Mouse (Mus musculus): ENCODE results near the gene Car10. TPM values are rescaled to one million over a fixed set of nuclear protein-coding genes. Genes with fewer than 3 reads are reported as not detected.
"Not testable (repeated sequence)": the region's sequence is repeated elsewhere in the genome, so short reads cannot be mapped to it uniquely, and the experiment has no call there.

Car10 gene
- polyA plus RNA-seq, 1 experiment from 2014 or later, result 10.6 TPM

- no peak overlapping the region for H3K4me3 ChIP-seq
- no peaks in the 10 kb centered on the region for H3K27me3 ChIP-seq
- no peaks in the 10 kb centered on the region for H3K4me1 ChIP-seq
- no peak overlapping the region for H3K27ac ChIP-seq (replicated peaks)
- H3K9me3 ChIP-seq, result no peaks in the 10 kb centered on the region
- H3K9ac ChIP-seq (replicated peaks), result no peak overlapping the region
- no peaks in the 10 kb centered on the region for H3K36me3 ChIP-seq
- no peak overlapping the region for H3K4me2 ChIP-seq (replicated peaks)
- WGBS, result 80% methylated on average over 3 of the region's 3 CpGs
- no peak for ATAC-seq (replicated peaks)
These were observed 239.9 kb downstream of the Car10 start for GRCm38 (mm10) chr11:93337756-93338155.

DNA sequence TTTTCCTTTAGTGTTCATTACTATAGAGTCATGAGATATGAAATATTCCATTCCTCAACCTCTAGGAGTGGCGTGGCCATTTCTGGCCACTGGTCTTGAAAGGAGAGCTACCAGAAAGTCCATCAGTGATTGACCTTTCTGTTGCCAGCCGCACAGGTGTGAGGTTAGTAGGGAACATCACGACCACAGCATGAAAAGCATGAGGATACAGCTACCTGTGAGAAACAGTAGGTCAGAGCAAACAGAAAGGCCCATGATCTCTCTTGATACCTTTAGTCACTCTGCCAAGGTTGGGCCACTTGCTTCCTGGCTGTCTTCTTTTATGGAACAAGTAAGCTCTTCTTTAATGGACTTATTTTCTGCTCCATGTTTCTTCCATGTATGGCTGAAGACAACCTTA is 246.1 kb downstream of the Car10 start:
- Histone ChIP-seq H3K9me3 (no peaks in the 10 kb centered on the region), H3K4me3 (no peak overlapping the region), H3K9ac (replicated peaks) (no peak overlapping the region), H3K27ac (replicated peaks) (no peak overlapping the region), H3K4me1 (no peaks in the 10 kb centered on the region), H3K27me3 (no peaks in the 10 kb centered on the region), H3K4me2 (replicated peaks) (no peak overlapping the region), H3K36me3 (no peaks in the 10 kb centered on the region)
- WGBS, result 91% methylated on average over 3 of the region's 3 CpGs
- no peak for ATAC-seq (replicated peaks)

- Histone ChIP-seq H3K27ac (replicated peaks) (no peak overlapping the region), H3K9me3 (no peaks in the 10 kb centered on the region), H3K9ac (replicated peaks) (no peak overlapping the region), H3K27me3 (no peaks in the 10 kb centered on the region), H3K36me3 (no peaks in the 10 kb centered on the region), H3K4me3 (no peak overlapping the region), H3K4me1 (no peaks in the 10 kb centered on the region), H3K4me2 (replicated peaks) (no peak overlapping the region)
- ATAC-seq (replicated peaks), result 0 out of 2 replicates have a peak, but pooled peaks have one; percentile 26
- 42% methylated on average over 3 of the region's 3 CpGs for WGBS
These were observed 247.0 kb downstream of the Car10 start for GRCm38 (mm10) chr11:93344869-93345268.

GRCm38 (mm10) chr11:93361576-93361975 is 263.7 kb downstream of the Car10 start:
- WGBS, result 64% methylated on average over 2 of the region's 2 CpGs
- Histone ChIP-seq H3K36me3 (no peaks in the 10 kb centered on the region), H3K27ac (replicated peaks) (no peak overlapping the region), H3K9ac (replicated peaks) (no peak overlapping the region), H3K4me2 (replicated peaks) (no peak overlapping the region), H3K27me3 (no peaks in the 10 kb centered on the region), H3K4me1 (0 out of 2 replicates have a peak, but pooled peaks cover 7% of the 10 kb centered on the region), H3K4me3 (no peak overlapping the region), H3K9me3 (no peaks in the 10 kb centered on the region)
- ATAC-seq (replicated peaks), result no peak

DNA sequence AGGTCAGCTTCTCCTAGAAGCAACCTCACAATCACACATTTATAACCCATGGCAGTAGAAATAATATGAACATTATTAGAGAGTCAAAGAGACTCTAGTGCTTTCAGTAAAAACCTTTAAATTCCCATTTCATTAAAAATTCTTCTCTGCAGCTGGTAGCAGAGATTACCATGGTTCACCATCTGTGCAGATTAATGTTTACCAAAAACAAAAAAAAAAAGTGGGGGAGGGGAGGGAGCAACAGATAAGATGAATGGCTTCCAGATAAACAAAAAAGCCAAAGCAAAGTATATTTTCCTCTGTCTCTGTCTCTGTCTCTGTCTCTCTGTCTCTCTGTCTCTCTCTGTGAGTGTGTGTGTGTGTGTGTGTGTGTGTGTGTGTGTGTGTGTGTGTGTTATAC is 266.3 kb downstream of the Car10 start:
- H3K4me2 ChIP-seq (replicated peaks), result no peak overlapping the region
- ATAC-seq (replicated peaks), result no peak
- H3K9me3 ChIP-seq, result no peaks in the 10 kb centered on the region
- no peak overlapping the region for H3K4me3 ChIP-seq
- peak overlapping the region; percentile 23; the same call in 1 of the 2 replicates for H3K27ac ChIP-seq (replicated peaks)
- no peak overlapping the region for H3K9ac ChIP-seq (replicated peaks)
- no peaks in the 10 kb centered on the region for H3K36me3 ChIP-seq
- H3K27me3 ChIP-seq, result no peaks in the 10 kb centered on the region
- peaks cover 13% of the 10 kb centered on the region; the same call in 1 of the 2 replicates for H3K4me1 ChIP-seq

DNA sequence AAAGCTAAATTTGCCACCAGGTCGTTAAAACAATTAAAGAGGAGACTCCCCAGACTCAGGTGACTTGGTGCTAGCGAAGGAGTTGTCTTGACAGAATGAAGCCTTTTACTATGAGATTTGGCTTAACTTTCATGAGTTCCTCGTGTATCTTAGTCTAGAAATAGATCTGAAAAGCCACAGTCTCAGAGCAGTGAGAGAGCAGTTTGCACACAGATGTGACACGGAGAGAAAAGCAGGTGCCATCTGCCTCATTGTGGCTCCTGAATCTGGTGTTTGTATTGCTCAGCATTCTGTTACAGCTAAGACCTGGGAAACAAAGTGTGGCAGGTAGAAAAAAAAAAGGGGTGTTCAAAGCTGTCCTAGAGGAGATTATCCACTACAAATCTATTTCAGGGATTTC is 269.4 kb downstream of the Car10 start:
- Histone ChIP-seq H3K4me1 (peaks cover 13% of the 10 kb centered on the region; the same call in 1 of the 2 replicates), H3K9me3 (no peaks in the 10 kb centered on the region), H3K27ac (replicated peaks) (no peak overlapping the region), H3K4me3 (no peak overlapping the region), H3K9ac (replicated peaks) (no peak overlapping the region), H3K36me3 (no peaks in the 10 kb centered on the region), H3K4me2 (replicated peaks) (no peak overlapping the region), H3K27me3 (no peaks in the 10 kb centered on the region)
- 13% methylated on average over 4 of the region's 4 CpGs for WGBS
- no peak for ATAC-seq (replicated peaks)

- Histone ChIP-seq H3K9me3 (no peaks in the 10 kb centered on the region), H3K27me3 (no peaks in the 10 kb centered on the region), H3K4me3 (no peak overlapping the region), H3K27ac (replicated peaks) (no peak overlapping the region), H3K36me3 (no peaks in the 10 kb centered on the region), H3K4me2 (replicated peaks) (no peak overlapping the region), H3K4me1 (peaks cover 13% of the 10 kb centered on the region; the same call in 1 of the 2 replicates), H3K9ac (replicated peaks) (no peak overlapping the region)
- no peak for ATAC-seq (replicated peaks)
- 28% methylated on average over 5 of the region's 5 CpGs for WGBS
These were observed 269.9 kb downstream of the Car10 start for GRCm38 (mm10) chr11:93367740-93368139.

DNA sequence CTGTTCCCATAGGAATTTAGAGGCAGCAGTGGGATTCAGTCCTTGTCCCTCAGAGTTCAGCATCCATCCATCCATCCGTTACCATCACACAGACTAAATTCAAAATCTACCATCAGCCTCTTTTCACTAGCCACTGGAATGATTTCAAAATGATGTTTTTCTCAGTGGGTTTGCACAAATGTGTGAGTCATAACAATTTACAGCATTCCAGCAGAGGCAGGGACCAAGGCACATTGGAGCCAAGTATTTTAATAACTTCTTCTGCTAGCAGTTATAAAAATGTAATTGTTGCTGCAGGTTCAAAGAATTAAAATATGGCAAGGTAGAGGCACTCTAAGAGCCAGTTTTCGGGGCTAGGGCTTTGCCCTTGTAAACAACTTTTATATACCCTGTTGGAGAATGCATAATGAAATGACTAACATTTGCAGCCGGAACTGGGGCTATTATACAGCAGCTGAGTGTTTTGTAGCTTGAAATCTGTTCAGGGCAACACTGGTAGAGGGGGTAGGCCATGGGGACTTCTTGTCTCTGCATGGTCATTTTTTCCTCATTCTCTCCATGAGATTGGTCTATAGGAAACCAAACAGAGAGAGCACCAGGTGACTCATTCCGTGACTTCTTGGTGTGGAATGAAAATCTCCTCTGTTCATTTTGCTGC is 276.0 kb downstream of the Car10 start:
- WGBS, result 86% methylated on average over 4 of the region's 4 CpGs
- H3K4me3 ChIP-seq, result no peak overlapping the region
- H3K4me1 ChIP-seq, result no peaks in the 10 kb centered on the region
- no peak overlapping the region for H3K9ac ChIP-seq (replicated peaks)
- H3K4me2 ChIP-seq (replicated peaks), result no peak overlapping the region
- H3K9me3 ChIP-seq, result no peaks in the 10 kb centered on the region
- no peak overlapping the region for H3K27ac ChIP-seq (replicated peaks)
- no peak for ATAC-seq (replicated peaks)
- no peaks in the 10 kb centered on the region for H3K36me3 ChIP-seq
- H3K27me3 ChIP-seq, result no peaks in the 10 kb centered on the region

DNA sequence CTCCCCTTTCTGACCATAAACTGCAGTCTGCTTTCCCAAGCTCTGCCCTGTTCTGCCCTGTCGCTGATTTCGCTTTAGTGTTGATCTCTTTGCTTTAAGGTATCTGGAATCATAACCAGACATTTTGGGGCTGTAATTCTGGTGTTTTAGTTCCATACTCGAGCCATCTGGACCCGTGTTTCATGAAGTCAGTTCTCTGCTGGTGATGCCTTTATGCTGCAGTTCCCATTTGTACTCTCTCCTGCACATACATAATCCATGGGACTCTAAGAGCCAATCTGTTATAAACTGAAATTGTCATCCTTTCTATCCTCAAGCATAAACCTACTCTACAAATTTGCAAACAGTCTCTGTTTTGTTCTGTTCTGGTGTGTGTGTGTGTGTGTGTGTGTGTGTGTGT is 293.3 kb downstream of the Car10 start:
- ATAC-seq (replicated peaks), result no peak
- Histone ChIP-seq H3K4me1 (no peaks in the 10 kb centered on the region), H3K36me3 (no peaks in the 10 kb centered on the region), H3K4me3 (no peak overlapping the region), H3K9me3 (no peaks in the 10 kb centered on the region), H3K9ac (replicated peaks) (no peak overlapping the region), H3K27ac (replicated peaks) (no peak overlapping the region), H3K4me2 (replicated peaks) (no peak overlapping the region), H3K27me3 (no peaks in the 10 kb centered on the region)
- WGBS, result 77% methylated on average over 4 of the region's 4 CpGs

GRCm38 (mm10) chr11:93393371-93393770 is 295.5 kb downstream of the Car10 start:
- not testable (repeated sequence) for H3K4me2 ChIP-seq (replicated peaks); H3K4me1 ChIP-seq; H3K9ac ChIP-seq (replicated peaks); H3K36me3 ChIP-seq; H3K4me3 ChIP-seq; H3K27ac ChIP-seq (replicated peaks); ATAC-seq (replicated peaks); H3K9me3 ChIP-seq; H3K27me3 ChIP-seq

DNA sequence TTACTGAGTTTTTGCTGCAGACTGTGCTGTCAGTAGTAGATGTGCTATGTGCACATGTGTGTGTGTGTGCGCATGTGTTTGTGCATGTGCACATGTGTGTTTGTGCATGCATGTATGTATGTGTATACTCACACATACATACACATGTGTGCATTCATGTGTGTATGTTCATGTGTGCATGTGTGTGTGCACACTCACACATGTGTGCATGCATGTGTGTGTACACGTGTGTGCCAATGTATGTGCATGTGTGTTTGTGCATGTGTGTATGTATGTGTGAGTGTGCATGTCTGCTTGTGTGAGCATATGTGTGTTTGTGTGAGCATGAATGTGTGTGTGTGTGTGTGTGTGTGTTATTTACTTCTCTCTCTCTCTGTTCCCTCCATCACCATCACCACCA is 298.5 kb downstream of the Car10 start:
- H3K4me1 ChIP-seq, result no peaks in the 10 kb centered on the region
- ATAC-seq (replicated peaks), result no peak
- H3K9ac ChIP-seq (replicated peaks), result no peak overlapping the region
- H3K4me2 ChIP-seq (replicated peaks), result no peak overlapping the region
- no peaks in the 10 kb centered on the region for H3K9me3 ChIP-seq
- H3K27me3 ChIP-seq, result no peaks in the 10 kb centered on the region
- 98% methylated on average over 2 of the region's 2 CpGs for WGBS
- H3K27ac ChIP-seq (replicated peaks), result no peak overlapping the region
- no peak overlapping the region for H3K4me3 ChIP-seq
- H3K36me3 ChIP-seq, result no peaks in the 10 kb centered on the region

DNA sequence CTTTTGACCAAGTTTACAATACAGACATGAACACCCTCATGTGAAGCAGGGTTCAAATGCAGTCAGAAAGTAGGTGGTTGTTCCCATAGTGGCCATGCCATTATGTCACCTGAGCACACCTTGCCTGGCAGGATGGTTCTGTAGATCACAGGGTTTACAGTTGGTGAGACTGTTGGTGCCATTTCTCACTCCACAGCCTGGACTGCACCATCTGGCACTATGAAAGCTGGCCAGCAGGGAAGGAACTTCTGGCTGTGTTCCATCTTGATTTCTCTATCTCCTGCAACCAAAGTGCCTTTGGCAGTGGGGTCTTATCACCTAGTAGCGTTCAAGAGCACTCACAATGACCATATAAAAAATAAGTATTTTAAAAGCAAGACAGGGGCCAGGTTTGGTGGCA is 303.3 kb downstream of the Car10 start:
- not testable (repeated sequence) for H3K4me2 ChIP-seq (replicated peaks); H3K27ac ChIP-seq (replicated peaks); H3K4me3 ChIP-seq; H3K9ac ChIP-seq (replicated peaks); H3K9me3 ChIP-seq; H3K36me3 ChIP-seq; H3K4me1 ChIP-seq; H3K27me3 ChIP-seq; ATAC-seq (replicated peaks)
- whole genome bisulfite sequencing, result 56% methylated on average over 1 of the region's 1 CpGs

DNA sequence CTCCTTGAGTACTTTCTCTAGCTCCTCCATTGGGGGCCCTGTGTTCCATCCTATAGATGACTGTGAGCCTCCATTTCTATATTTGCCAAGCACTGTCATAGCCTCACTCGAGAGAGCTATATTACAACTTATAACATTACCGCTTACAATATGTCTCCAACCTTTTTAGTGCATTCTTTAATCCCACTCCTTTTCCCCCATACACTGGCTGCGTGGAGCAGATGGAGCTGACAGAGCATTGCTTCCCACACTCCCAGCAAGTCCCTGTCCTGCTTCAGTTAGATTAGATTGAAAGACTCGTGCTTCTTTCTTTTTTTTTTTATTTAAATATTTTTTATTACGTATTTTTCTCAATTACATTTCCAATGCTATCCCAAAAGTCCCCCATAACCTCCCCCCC is 310.2 kb downstream of the Car10 start:
- no peak for ATAC-seq (replicated peaks)
- H3K4me2 ChIP-seq (replicated peaks), result no peak overlapping the region
- no peaks in the 10 kb centered on the region for H3K27me3 ChIP-seq
- H3K4me3 ChIP-seq, result no peak overlapping the region
- 93% methylated on average over 5 of the region's 5 CpGs for WGBS
- H3K4me1 ChIP-seq, result no peaks in the 10 kb centered on the region
- H3K36me3 ChIP-seq, result no peaks in the 10 kb centered on the region
- H3K9me3 ChIP-seq, result no peaks in the 10 kb centered on the region
- H3K27ac ChIP-seq (replicated peaks), result no peak overlapping the region
- no peak overlapping the region for H3K9ac ChIP-seq (replicated peaks)

Measured in forebrain, embryonic 15.5 days (tissue).